Mouse (Mus musculus) heart, adult 2 months (tissue): Measurements from ENCODE around the gene Prokr2. TPM values are rescaled to one million over a fixed set of nuclear protein-coding genes. Genes with fewer than 3 reads are reported as not detected.

Source experiments
- DNase-seq, 2 experiments: peaks; one replicate each; pipeline ENCODE4 v3.0.0; 2021
- H3K27ac ChIP-seq: fragments of 200-600 bp; 2 replicates; pipeline ENCODE4 v1.8.1; 2022
- H3K27me3 ChIP-seq: fragments of 200-500 bp; 2 replicates; pipeline ENCODE4 v1.6.1; 2012; ENCODE audit warnings: mild to moderate bottlenecking, low read length, inconsistent platforms, mixed read lengths; ENCODE audit not compliant: control insufficient read depth, insufficient read depth
- H3K36me3 ChIP-seq: fragments of 200-500 bp; 2 replicates; pipeline ENCODE4 v1.6.1; 2012; ENCODE audit warnings: low read length, inconsistent platforms; ENCODE audit not compliant: control insufficient read depth, insufficient read depth
- H3K4me1 ChIP-seq: fragments of 200-500 bp; 2 replicates; pipeline ENCODE4 v1.6.1; 2011; ENCODE audit warnings: low read length; ENCODE audit not compliant: control insufficient read depth, insufficient read depth
- H3K4me3 ChIP-seq: fragments of 200-600 bp; 2 replicates; pipeline ENCODE4 v1.8.1; 2022
- H3K79me2 ChIP-seq: fragments of 200-500 bp; replicated peaks from 2 replicates; pipeline ENCODE4 v1.6.1; 2012; ENCODE audit warnings: mild to moderate bottlenecking, inconsistent platforms, low read length, moderate library complexity, mixed read lengths; ENCODE audit not compliant: control insufficient read depth, insufficient read depth
- H3K9ac ChIP-seq: fragments of 200-500 bp; 2 replicates; pipeline ENCODE4 v1.6.1; 2012; ENCODE audit warnings: low read depth, mild to moderate bottlenecking, control low read depth, inconsistent platforms, low read length, mixed read lengths
- CTCF ChIP-seq: fragments of 200-600 bp; IDR thresholded peaks from 2 replicates; pipeline ENCODE4 v1.8.1; 2022; ENCODE audit warnings: antibody characterized with exemption, mild to moderate bottlenecking, moderate library complexity
- EP300 ChIP-seq: fragments of 200-500 bp; IDR thresholded peaks from 2 replicates; pipeline ENCODE4 v1.6.1; 2011; ENCODE audit warnings: low read depth, low read length, control low read depth; ENCODE audit not compliant: insufficient read depth
- POLR2A ChIP-seq: fragments of 200-500 bp; IDR thresholded peaks from 2 replicates; pipeline ENCODE4 v1.6.1; 2011; ENCODE audit warnings: mild to moderate bottlenecking, low read depth, low read length, control low read depth; ENCODE audit not compliant: insufficient read depth
- WGBS: fragments of 180-500 bp; shearing (Covaris S2); methylation state at CpG from one replicate; pipeline ENCODE4 v1.1.7; 2018; 5-methylcytosine and 5-hydroxymethylcytosine counted together
- intact Hi-C: fragments of 180-260 bp; cut with DNase I; formaldehyde crosslinking; loops from one replicate; pipeline ENCODE4 v1.15.1; 2025
- polyA plus RNA-seq: library from polyadenylated mRNA; depleted of rRNA; stranded (reverse); fragments of >200 nt; gene quantifications from 2 replicates; pipeline ENCODE4 v1.2.3, GENCODE M21; 2012
- total RNA-seq, 2 experiments: library from RNA; stranded (reverse); gene quantifications; 2 replicates each; pipeline ENCODE4 v1.2.3; 2021

The Prokr2 gene
- total and polyA plus RNA-seq, 3 experiments = 0.04 to 0.11 (median 0.08) TPM

DNA sequence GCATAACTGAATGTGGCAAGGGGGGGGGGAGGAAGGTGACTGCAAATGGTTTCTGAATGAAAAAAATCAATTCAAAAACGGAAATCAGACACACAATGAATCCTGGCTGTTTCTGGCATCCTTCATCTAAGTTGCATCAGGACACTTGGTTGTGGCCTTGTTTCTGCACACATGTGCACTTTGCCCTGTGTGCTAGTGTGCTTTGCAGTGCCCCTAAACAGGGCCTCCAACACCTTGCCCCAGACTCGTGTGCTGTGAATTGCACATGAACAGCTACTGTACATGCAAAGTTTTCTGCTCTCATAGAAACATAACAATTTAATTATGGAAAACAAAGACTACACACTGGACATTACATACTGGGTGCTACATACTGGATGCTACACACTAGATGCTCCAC, 2.9 kb downstream of the Prokr2 start:
- Histone ChIP-seq H3K4me3 (no peak overlapping the region), H3K27ac (no peak overlapping the region), H3K9ac (no peak overlapping the region), H3K79me2 (no peaks in the 10 kb centered on the region), H3K27me3 (0 out of 2 replicates have a peak, but pooled peaks cover 5% of the 10 kb centered on the region), H3K36me3 (no peaks in the 10 kb centered on the region), H3K4me1 (no peaks in the 10 kb centered on the region)
- 80% methylated on average over 2 of the region's 2 CpGs for WGBS
- intact Hi-C loops = no loop called here
- no peak for DNase-seq
- TF ChIP-seq EP300 = no peak
- no peak for TF ChIP-seq CTCF
- no peak for TF ChIP-seq POLR2A

DNA sequence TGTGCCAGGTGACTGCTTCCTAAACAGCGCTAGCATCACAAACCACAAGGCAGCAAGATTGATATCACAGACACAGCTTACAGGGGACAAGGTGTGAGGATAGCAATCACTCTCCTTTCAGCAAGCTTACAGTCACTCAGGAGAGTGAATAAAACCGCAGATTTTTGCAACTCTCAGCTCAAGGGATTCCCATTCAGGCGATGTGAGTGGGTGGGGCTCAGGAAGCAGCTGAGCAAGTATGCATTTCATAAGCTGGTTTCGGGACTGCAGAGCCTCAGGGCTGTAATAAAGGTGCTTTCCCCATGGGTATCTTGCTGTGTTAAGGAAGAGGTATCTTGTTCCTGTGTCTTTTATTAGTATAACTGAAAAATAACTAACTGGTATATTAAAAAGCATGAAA, 5.6 kb downstream of the Prokr2 start:
- Histone ChIP-seq H3K4me3 (no peak overlapping the region), H3K36me3 (no peaks in the 10 kb centered on the region), H3K27me3 (0 out of 2 replicates have a peak, but pooled peaks cover 1% of the 10 kb centered on the region), H3K9ac (no peak overlapping the region), H3K4me1 (no peaks in the 10 kb centered on the region), H3K79me2 (no peaks in the 10 kb centered on the region), H3K27ac (no peak overlapping the region)
- TF ChIP-seq CTCF (no peak), POLR2A (no peak), EP300 (no peak)
- intact Hi-C loops = no loop called here
- WGBS = 49% methylated on average over 4 of the region's 4 CpGs
- no peak for DNase-seq

DNA sequence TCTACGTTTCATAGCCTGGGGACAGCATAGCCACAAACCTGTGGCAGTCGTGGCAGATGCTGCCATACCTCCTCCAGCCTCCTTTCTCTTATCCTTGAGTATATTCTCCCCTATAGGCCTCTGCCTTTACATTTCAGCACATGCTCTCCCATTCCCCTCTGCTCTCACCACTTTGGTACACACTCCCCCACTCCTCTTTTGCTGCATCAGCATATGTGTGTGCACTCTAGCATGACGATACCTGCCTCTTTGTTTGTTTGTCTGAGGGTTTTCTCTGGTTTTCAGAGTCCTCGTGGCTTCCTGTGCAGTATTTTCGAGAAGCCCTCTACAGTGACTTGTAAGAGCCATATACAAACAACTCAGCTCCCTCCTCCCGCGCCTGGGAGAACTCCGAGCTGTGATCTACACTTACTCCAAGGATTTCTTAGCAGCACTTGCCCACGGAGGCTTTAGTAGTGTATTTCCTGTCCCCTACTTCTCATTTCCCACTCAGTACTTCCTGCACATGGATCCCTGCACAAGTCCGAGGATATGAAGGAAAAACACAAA, 6.6 kb downstream of the Prokr2 start:
- Histone ChIP-seq H3K36me3 (no peaks in the 10 kb centered on the region), H3K4me1 (no peaks in the 10 kb centered on the region), H3K4me3 (no peak overlapping the region), H3K27me3 (no peaks in the 10 kb centered on the region), H3K79me2 (no peaks in the 10 kb centered on the region), H3K27ac (no peak overlapping the region), H3K9ac (no peak overlapping the region)
- no peak for TF ChIP-seq POLR2A
- TF ChIP-seq EP300 = no peak
- intact Hi-C loops = no loop called here
- DNase-seq = no peak
- WGBS = 55% methylated on average over 10 of the region's 10 CpGs

DNA sequence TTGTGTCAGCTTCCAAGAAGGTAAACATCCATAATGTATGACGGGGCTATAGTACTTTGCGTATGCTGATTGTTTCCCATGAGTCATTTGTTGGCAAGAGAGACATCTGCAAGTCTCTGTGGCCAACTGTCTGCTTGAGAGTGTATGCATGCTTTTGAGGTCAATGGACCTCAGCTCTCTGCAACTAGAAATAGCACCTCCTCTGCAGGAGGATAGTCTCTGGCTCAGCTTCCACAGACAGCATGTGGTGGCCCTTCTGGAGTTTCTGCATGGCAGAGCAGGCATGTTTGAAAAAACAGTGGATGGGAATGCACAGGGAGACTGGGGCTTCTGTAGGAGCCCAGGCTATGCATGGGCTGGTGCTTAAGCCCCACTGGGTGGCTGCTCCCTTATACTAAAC, 7.8 kb downstream of the Prokr2 start:
- Histone ChIP-seq H3K9ac (no peak overlapping the region), H3K27ac (no peak overlapping the region), H3K27me3 (no peaks in the 10 kb centered on the region), H3K4me1 (no peaks in the 10 kb centered on the region), H3K79me2 (no peaks in the 10 kb centered on the region), H3K36me3 (no peaks in the 10 kb centered on the region), H3K4me3 (no peak overlapping the region)
- intact Hi-C loops = no loop called here
- WGBS = 42% methylated on average over 2 of the region's 2 CpGs
- DNase-seq = no peak
- TF ChIP-seq POLR2A = no peak
- TF ChIP-seq EP300 = no peak
- no peak for TF ChIP-seq CTCF

DNA sequence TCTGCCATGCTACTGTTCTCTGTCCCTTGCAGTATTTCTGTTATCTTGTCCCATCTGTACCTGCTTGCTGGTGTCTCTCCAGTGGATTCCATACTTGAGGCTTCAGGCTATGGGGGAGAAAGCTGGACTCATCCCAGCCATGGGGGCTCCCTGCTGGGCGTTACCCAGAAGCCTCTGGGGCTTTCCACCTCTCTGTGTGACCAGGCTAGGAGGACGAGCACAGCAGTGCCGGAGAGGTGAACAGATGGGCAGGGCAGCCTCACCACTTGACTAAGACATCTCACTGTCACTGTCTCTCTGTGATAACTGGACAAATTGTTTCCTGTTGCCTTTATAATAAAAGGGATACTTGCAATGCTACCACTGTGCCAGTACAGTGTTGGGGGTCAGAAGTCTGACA, 9.5 kb downstream of the Prokr2 start:
- 77% methylated on average over 3 of the region's 3 CpGs for WGBS
- intact Hi-C loops = no loop called here
- Histone ChIP-seq H3K4me1 (no peaks in the 10 kb centered on the region), H3K9ac (no peak overlapping the region), H3K36me3 (no peaks in the 10 kb centered on the region), H3K27ac (no peak overlapping the region), H3K27me3 (no peaks in the 10 kb centered on the region), H3K4me3 (no peak overlapping the region), H3K79me2 (no peaks in the 10 kb centered on the region)
- DNase-seq = no peak
- no peak for TF ChIP-seq CTCF
- TF ChIP-seq POLR2A = no peak
- no peak for TF ChIP-seq EP300

DNA sequence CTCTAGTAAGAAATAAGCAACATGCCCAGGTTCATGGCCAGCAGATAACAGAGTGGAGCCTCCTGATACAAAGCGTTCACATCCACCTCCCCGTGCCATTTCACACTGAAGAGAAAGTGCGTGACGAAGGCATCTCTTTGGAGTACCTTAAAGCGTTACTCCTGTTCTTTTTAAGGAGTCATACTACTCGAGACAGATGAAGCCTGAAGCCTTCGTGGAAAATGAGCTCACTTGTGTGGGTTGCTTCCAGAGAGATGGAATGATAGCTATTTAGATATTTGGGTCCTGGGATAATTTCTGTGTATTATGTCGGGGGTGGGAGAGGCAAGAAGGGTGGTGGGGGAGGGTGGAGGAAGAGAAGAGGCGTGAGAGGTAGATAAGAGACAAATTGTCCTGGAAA, 10.1 kb downstream of the Prokr2 start:
- Histone ChIP-seq H3K36me3 (no peaks in the 10 kb centered on the region), H3K9ac (no peak overlapping the region), H3K27me3 (no peaks in the 10 kb centered on the region), H3K4me3 (no peak overlapping the region), H3K79me2 (no peaks in the 10 kb centered on the region), H3K27ac (no peak overlapping the region), H3K4me1 (no peaks in the 10 kb centered on the region)
- TF ChIP-seq CTCF = no peak
- no peak for TF ChIP-seq POLR2A
- TF ChIP-seq EP300 = no peak
- intact Hi-C loops = no loop called here
- no peak for DNase-seq
- WGBS = 57% methylated on average over 9 of the region's 9 CpGs
